Mouse (Mus musculus): ENCODE results near the gene Il10ra. TPM values are rescaled to one million over a fixed set of nuclear protein-coding genes. Genes with fewer than 3 reads are reported as not detected.

The Il10ra gene
- total and polyA plus RNA-seq, 3 experiments: 0.07 to 0.45 (median 0.16) TPM

- Histone ChIP-seq H3K4me1 (ENCODE audit: insufficient read depth, low read depth, low read length) (peaks cover 24% of the 10 kb centered on the region), H3K4me3 (ENCODE audit: low read depth, low read length) (no peak overlapping the region), H3K27me3 (ENCODE audit: insufficient read depth, low read length) (peaks cover 2% of the 10 kb centered on the region; the same call in 1 of the 2 replicates), H3K36me3 (replicated peaks) (no peaks in the 10 kb centered on the region), H3K9me3 (replicated peaks) (no peaks in the 10 kb centered on the region)
- no peak for TF ChIP-seq CTCF (IDR thresholded peaks at IDR 0.05; ENCODE audit: low read depth, low read length)
- TF ChIP-seq POLR2AphosphoS5 (IDR thresholded peaks at IDR 0.05; ENCODE audit: insufficient replicate concordance, low read depth, low read length): no peak
- no peak for TF ChIP-seq TAL1 (conservative IDR thresholded peaks at IDR 0.05; ENCODE audit: low read depth, low read length)
- TF ChIP-seq GATA2 (IDR thresholded peaks at IDR 0.05; ENCODE audit: borderline replicate concordance, low read depth, low read length): no peak
- TF ChIP-seq GATA1 (IDR thresholded peaks at IDR 0.05; ENCODE audit: borderline replicate concordance, low read length): no peak
- ATAC-seq (ENCODE audit: extremely low read depth, insufficient number of reproducible peaks, low FRiP score, poor library complexity, severe bottlenecking) (no peak), DNase-seq (ENCODE audit: low spot score) (no peak)
These were observed 13.5 kb upstream of the Il10ra start for GRCm38 (mm10) chr9:45282466-45282865.

GRCm38 (mm10) chr9:45280891-45281290, 11.9 kb upstream of the Il10ra start:
- TF ChIP-seq TAL1 (conservative IDR thresholded peaks at IDR 0.05; ENCODE audit: low read depth, low read length): no peak
- DNase-seq (ENCODE audit: low spot score) (no peak), ATAC-seq (ENCODE audit: extremely low read depth, insufficient number of reproducible peaks, low FRiP score, poor library complexity, severe bottlenecking) (no peak)
- no peak overlapping the region for H3K4me3 ChIP-seq (ENCODE audit: low read depth, low read length)
- no peaks in the 10 kb centered on the region for H3K36me3 ChIP-seq (replicated peaks)
- H3K4me1 ChIP-seq (ENCODE audit: insufficient read depth, low read depth, low read length): peaks cover 26% of the 10 kb centered on the region
- peaks cover 2% of the 10 kb centered on the region; the same call in 1 of the 2 replicates for H3K27me3 ChIP-seq (ENCODE audit: insufficient read depth, low read length)
- no peaks in the 10 kb centered on the region for H3K9me3 ChIP-seq (replicated peaks)

- DNase-seq (ENCODE audit: low spot score): no peak
- Histone ChIP-seq H3K27me3 (ENCODE audit: insufficient read depth, low read length) (peaks cover 2% of the 10 kb centered on the region; the same call in 1 of the 2 replicates), H3K9me3 (replicated peaks) (no peaks in the 10 kb centered on the region), H3K4me3 (ENCODE audit: low read depth, low read length) (no peak overlapping the region), H3K4me1 (ENCODE audit: insufficient read depth, low read depth, low read length) (peaks cover 32% of the 10 kb centered on the region), H3K36me3 (replicated peaks) (no peaks in the 10 kb centered on the region)
- no peak for ATAC-seq (ENCODE audit: extremely low read depth, insufficient number of reproducible peaks, low FRiP score, poor library complexity, severe bottlenecking)
- TF ChIP-seq POLR2AphosphoS5 (IDR thresholded peaks at IDR 0.05; ENCODE audit: insufficient replicate concordance, low read depth, low read length): no peak
- TF ChIP-seq GATA2 (IDR thresholded peaks at IDR 0.05; ENCODE audit: borderline replicate concordance, low read depth, low read length): no peak
- TF ChIP-seq GATA1 (IDR thresholded peaks at IDR 0.05; ENCODE audit: borderline replicate concordance, low read length): no peak
- no peak for TF ChIP-seq CTCF (IDR thresholded peaks at IDR 0.05; ENCODE audit: low read depth, low read length)
- no peak for TF ChIP-seq TAL1 (conservative IDR thresholded peaks at IDR 0.05; ENCODE audit: low read depth, low read length)
These were observed 11.1 kb upstream of the Il10ra start for GRCm38 (mm10) chr9:45280059-45280458.

GRCm38 (mm10) chr9:45274635-45275034, 5.7 kb upstream of the Il10ra start:
- DNase-seq (ENCODE audit: low spot score) (no peak), ATAC-seq (ENCODE audit: extremely low read depth, insufficient number of reproducible peaks, low FRiP score, poor library complexity, severe bottlenecking) (no peak)
- no peak for TF ChIP-seq POLR2AphosphoS5 (IDR thresholded peaks at IDR 0.05; ENCODE audit: insufficient replicate concordance, low read depth, low read length)
- no peak for TF ChIP-seq CTCF (IDR thresholded peaks at IDR 0.05; ENCODE audit: low read depth, low read length)
- TF ChIP-seq GATA1 (IDR thresholded peaks at IDR 0.05; ENCODE audit: borderline replicate concordance, low read length): no peak
- TF ChIP-seq TAL1 (conservative IDR thresholded peaks at IDR 0.05; ENCODE audit: low read depth, low read length): no peak
- TF ChIP-seq GATA2 (IDR thresholded peaks at IDR 0.05; ENCODE audit: borderline replicate concordance, low read depth, low read length): no peak
- H3K27me3 ChIP-seq (ENCODE audit: insufficient read depth, low read length): no peaks in the 10 kb centered on the region
- H3K4me3 ChIP-seq (ENCODE audit: low read depth, low read length): no peak overlapping the region
- H3K9me3 ChIP-seq (replicated peaks): no peaks in the 10 kb centered on the region
- no peaks in the 10 kb centered on the region for H3K36me3 ChIP-seq (replicated peaks)
- H3K4me1 ChIP-seq (ENCODE audit: insufficient read depth, low read depth, low read length): peaks cover 31% of the 10 kb centered on the region

GRCm38 (mm10) chr9:45274218-45274617, 5.3 kb upstream of the Il10ra start:
- Histone ChIP-seq H3K27me3 (ENCODE audit: insufficient read depth, low read length) (no peaks in the 10 kb centered on the region), H3K36me3 (replicated peaks) (no peaks in the 10 kb centered on the region), H3K4me3 (ENCODE audit: low read depth, low read length) (no peak overlapping the region), H3K9me3 (replicated peaks) (no peaks in the 10 kb centered on the region), H3K4me1 (ENCODE audit: insufficient read depth, low read depth, low read length) (peaks cover 31% of the 10 kb centered on the region)
- DNase-seq (ENCODE audit: low spot score): peak; percentile 26
- no peak for TF ChIP-seq GATA2 (IDR thresholded peaks at IDR 0.05; ENCODE audit: borderline replicate concordance, low read depth, low read length)
- peak; percentile 82 for TF ChIP-seq TAL1 (conservative IDR thresholded peaks at IDR 0.05; ENCODE audit: low read depth, low read length)
- no peak for TF ChIP-seq CTCF (IDR thresholded peaks at IDR 0.05; ENCODE audit: low read depth, low read length)
- no peak for TF ChIP-seq GATA1 (IDR thresholded peaks at IDR 0.05; ENCODE audit: borderline replicate concordance, low read length)
- no peak for TF ChIP-seq POLR2AphosphoS5 (IDR thresholded peaks at IDR 0.05; ENCODE audit: insufficient replicate concordance, low read depth, low read length)
- peak; percentile 86 for ATAC-seq (ENCODE audit: extremely low read depth, insufficient number of reproducible peaks, low FRiP score, poor library complexity, severe bottlenecking)

- no peak overlapping the region for H3K4me3 ChIP-seq (ENCODE audit: low read depth, low read length)
- no peaks in the 10 kb centered on the region for H3K9me3 ChIP-seq (replicated peaks)
- peaks cover 42% of the 10 kb centered on the region for H3K4me1 ChIP-seq (ENCODE audit: insufficient read depth, low read depth, low read length)
- ATAC-seq (ENCODE audit: extremely low read depth, insufficient number of reproducible peaks, low FRiP score, poor library complexity, severe bottlenecking): no peak
- DNase-seq (ENCODE audit: low spot score): no peak
- no peak for TF ChIP-seq POLR2AphosphoS5 (IDR thresholded peaks at IDR 0.05; ENCODE audit: insufficient replicate concordance, low read depth, low read length)
- TF ChIP-seq GATA2 (IDR thresholded peaks at IDR 0.05; ENCODE audit: borderline replicate concordance, low read depth, low read length): no peak
- TF ChIP-seq TAL1 (conservative IDR thresholded peaks at IDR 0.05; ENCODE audit: low read depth, low read length): no peak
- no peak for TF ChIP-seq CTCF (IDR thresholded peaks at IDR 0.05; ENCODE audit: low read depth, low read length)
- no peak for TF ChIP-seq GATA1 (IDR thresholded peaks at IDR 0.05; ENCODE audit: borderline replicate concordance, low read length)
- 0 out of 2 replicates have a peak, but pooled peaks cover 4% of the 10 kb centered on the region for H3K27me3 ChIP-seq (ENCODE audit: insufficient read depth, low read length)
- no peaks in the 10 kb centered on the region for H3K36me3 ChIP-seq (replicated peaks)
These were observed 3.3 kb upstream of the Il10ra start for GRCm38 (mm10) chr9:45272213-45272612.
